Mouse (Mus musculus) hindbrain, postnatal 0 days (tissue): ENCODE measurements around the gene Slc31a1. TPM values are rescaled to one million over a fixed set of nuclear protein-coding genes. Genes with fewer than 3 reads are reported as not detected.

Experiments
- ATAC-seq: fragments of 200-750 bp; cut with Nextera tagmentation; 2 replicates; pipeline ENCODE4 v1.8.0; 2017; ENCODE audit warnings: mild to moderate bottlenecking, moderate TSS enrichment, moderate library complexity
- DNase-seq: peaks from one replicate; pipeline ENCODE4 v3.0.0-alpha.2; 2015; ENCODE audit warnings: low spot score
- H3K27ac ChIP-seq: fragments of 300-500 bp; sonication (generic); 2 replicates; pipeline ENCODE4 v1.5.1; 2014; ENCODE audit warnings: mild to moderate bottlenecking
- H3K27me3 ChIP-seq: fragments of 300-500 bp; sonication (generic); 2 replicates; pipeline ENCODE4 v1.6.1; 2014; ENCODE audit warnings: low read length, mixed read lengths; ENCODE audit not compliant: insufficient read depth
- H3K36me3 ChIP-seq: fragments of 300-500 bp; sonication (generic); 2 replicates; pipeline ENCODE4 v1.6.1; 2014; ENCODE audit warnings: low read length, mixed read lengths; ENCODE audit not compliant: insufficient read depth
- H3K4me1 ChIP-seq: fragments of 300-500 bp; sonication (generic); 2 replicates; pipeline ENCODE4 v1.6.1; 2014; ENCODE audit warnings: antibody characterized with exemption, low read length, mixed read lengths; ENCODE audit not compliant: insufficient read depth
- H3K4me2 ChIP-seq: fragments of 300-500 bp; sonication (generic); 2 replicates; pipeline ENCODE4 v1.6.1; 2014; ENCODE audit warnings: low read depth, mild to moderate bottlenecking, low read length, moderate library complexity, mixed read lengths
- H3K4me3 ChIP-seq: fragments of 300-500 bp; sonication (generic); 2 replicates; pipeline ENCODE4 v1.5.1; 2014; ENCODE audit warnings: low read length
- H3K9ac ChIP-seq: fragments of 300-500 bp; sonication (generic); replicated peaks from 2 replicates; pipeline ENCODE4 v1.6.1; 2014; ENCODE audit warnings: mild to moderate bottlenecking, low read length, moderate library complexity, mixed read lengths
- H3K9me3 ChIP-seq: fragments of 300-500 bp; sonication (generic); 2 replicates; pipeline ENCODE4 v1.6.1; 2016; ENCODE audit warnings: low read length, mixed read lengths
- CTCF ChIP-seq: IDR thresholded peaks from 2 replicates; pipeline ENCODE4 v1.5.1; 2016; ENCODE audit warnings: antibody characterized with exemption, control low read depth, low read depth
- WGBS: fragments of 180-500 bp; shearing (Covaris S2); extraction: QIAGEN DNeasy Blood & Tissue Kit; methylation state at CpG from one replicate; pipeline ENCODE4 v1.1.7; 2014; 5-methylcytosine and 5-hydroxymethylcytosine counted together
- polyA plus RNA-seq: library from polyadenylated mRNA; unstranded; fragments of >200 nt; fragmentation: Nextera tagmentation; extraction: Ambion mirVana; gene quantifications from 2 replicates; pipeline ENCODE4 v1.2.1, GENCODE M21; 2015
- total RNA-seq: library from RNA; depleted of rRNA; stranded (reverse); fragments of >200 nt; gene quantifications from 2 replicates; pipeline ENCODE4 v1.2.3, GENCODE M21; 2014

Gene Slc31a1
- total and polyA plus RNA-seq, 2 experiments from 2014 or later = 20.8 to 46.3 TPM

DNA sequence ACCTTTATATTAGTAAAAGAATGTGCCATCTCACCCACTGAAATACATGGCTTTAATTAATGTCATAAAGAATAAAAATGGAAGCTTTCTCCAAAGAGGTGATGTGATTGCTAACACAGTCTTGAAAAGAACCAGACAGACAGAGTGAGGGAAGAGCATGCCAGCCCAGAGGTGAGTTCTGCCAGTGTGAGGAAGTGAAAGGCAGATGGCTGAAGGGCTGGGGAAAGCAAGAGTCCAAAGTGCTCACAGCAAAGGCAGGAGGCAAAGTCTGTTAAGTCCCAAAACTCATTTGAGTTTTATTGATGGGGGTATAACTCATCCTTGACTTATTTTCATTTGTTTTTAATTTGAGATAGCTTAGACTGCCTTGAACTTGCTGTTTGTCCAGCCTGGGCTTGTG is 70.2 kb downstream of the Slc31a1 start:
- H3K4me3 ChIP-seq = no peak overlapping the region
- ATAC-seq (no peak), DNase-seq (no peak)
- H3K4me2 ChIP-seq = no peak overlapping the region
- H3K9me3 ChIP-seq = no peaks in the 10 kb centered on the region
- H3K36me3 ChIP-seq = no peaks in the 10 kb centered on the region
- no peak for TF ChIP-seq CTCF
- H3K27ac ChIP-seq = no peak overlapping the region
- H3K9ac ChIP-seq = no peak overlapping the region
- no peaks in the 10 kb centered on the region for H3K4me1 ChIP-seq
- no peaks in the 10 kb centered on the region for H3K27me3 ChIP-seq

DNA sequence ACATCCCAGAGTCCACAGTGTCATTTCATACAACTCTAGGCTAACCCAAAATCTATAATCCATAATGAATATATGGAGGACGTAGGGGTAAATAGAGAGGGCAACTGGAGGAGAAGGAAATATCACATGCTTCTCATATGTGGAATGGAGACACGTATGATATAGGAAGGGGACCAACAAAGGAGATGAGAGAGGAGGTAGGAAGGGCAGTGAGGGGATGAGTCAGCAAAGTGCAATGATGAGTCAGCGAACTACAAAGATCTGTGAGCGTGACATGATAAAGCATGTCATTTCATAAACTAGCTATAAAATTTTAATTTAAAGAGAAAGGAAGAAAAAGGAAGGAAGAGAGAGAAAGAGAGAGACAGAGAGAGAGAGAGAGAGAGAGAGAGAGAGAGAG is 71.0 kb downstream of the Slc31a1 start:
- H3K4me2 ChIP-seq = no peak overlapping the region
- no peak for DNase-seq
- no peak for TF ChIP-seq CTCF

DNA sequence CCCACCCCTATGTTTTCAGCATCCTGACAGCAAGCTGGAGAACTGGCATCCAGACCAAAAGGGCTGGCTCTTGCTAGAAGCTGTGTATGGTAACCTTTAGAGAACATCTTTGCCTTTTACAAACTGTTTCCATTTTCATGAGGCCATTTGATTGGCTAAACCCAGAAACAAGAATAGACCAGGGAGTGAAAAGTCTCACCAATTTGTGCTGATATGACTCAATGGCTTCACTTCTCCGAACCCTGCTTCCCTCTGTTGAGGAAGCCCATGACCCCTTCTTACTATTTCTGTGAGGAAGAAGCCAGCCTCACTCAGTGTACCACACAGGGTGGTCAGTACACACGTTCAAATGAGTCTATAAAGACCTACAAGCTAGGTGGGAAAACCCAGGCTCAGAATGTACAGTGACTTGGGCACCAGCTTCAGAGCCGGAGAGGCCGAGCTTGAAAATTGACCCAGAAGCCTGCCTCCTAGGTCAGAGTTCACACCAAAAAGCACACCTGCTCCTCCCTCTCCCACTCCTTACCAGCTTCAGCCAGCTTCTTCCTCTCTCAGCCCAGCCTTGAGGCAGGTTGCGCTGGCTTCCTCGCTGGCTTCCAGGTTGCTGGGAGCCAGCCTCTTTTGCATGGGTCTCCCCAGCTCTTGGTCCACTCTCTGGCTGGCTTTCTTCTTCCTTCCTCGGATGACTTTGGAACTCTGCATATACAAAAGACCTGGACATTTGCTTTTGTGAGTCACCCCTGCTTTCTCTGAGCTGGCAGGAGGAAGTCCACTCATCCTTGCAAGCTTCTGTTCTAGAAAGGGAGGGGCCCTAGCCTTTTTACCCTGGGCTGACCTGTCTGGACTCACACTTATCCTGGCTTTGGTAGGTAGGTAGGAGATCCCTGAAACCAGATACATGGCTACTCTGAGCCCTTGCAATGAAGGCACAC is 73.7 kb downstream of the Slc31a1 start:
- 84% methylated on average over 7 of the region's 7 CpGs for WGBS
- Histone ChIP-seq H3K27ac (no peak overlapping the region), H3K36me3 (no peaks in the 10 kb centered on the region), H3K4me1 (no peaks in the 10 kb centered on the region), H3K27me3 (no peaks in the 10 kb centered on the region), H3K4me3 (no peak overlapping the region), H3K4me2 (no peak overlapping the region), H3K9me3 (no peaks in the 10 kb centered on the region), H3K9ac (no peak overlapping the region)
- TF ChIP-seq CTCF = no peak
- DNase-seq (no peak), ATAC-seq (no peak)

More for the DNA sequence above, 71.0 kb downstream of the Slc31a1 start:
- Histone ChIP-seq H3K9me3 (no peaks in the 10 kb centered on the region), H3K27ac (no peak overlapping the region), H3K9ac (no peak overlapping the region), H3K27me3 (no peaks in the 10 kb centered on the region), H3K36me3 (no peaks in the 10 kb centered on the region), H3K4me1 (no peaks in the 10 kb centered on the region), H3K4me3 (no peak overlapping the region)
- no peak for ATAC-seq
- WGBS = 85% methylated on average over 4 of the region's 4 CpGs

DNA sequence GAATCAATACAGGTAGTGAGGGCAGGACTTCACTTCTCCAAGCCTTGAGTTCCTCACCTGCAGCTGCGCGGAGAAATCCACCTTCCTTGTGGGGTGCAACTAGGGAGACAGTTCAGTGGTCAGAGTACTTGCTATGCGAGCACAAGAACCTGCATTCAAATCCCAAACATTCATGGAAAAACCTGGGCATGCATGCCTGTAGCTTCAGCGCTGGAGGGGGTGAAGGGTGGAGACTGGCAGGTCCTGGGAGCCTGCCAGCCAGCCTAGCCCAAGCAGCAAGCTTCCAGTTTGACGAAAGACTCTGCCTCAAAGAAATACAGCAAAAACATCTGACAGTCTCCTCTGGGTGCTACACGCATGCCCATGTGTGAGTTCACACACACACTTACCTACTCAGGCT is 74.6 kb downstream of the Slc31a1 start, which contains the start of gene Rnf183:
Gene Rnf183 (minus strand): TSS at position 172 of the 400 bp plus-strand sequence.
- Histone ChIP-seq H3K36me3 (no peaks in the 10 kb centered on the region), H3K4me1 (no peaks in the 10 kb centered on the region), H3K4me3 (no peak within 1 kb of the TSS), H3K27me3 (no peaks in the 10 kb centered on the region), H3K9ac (no peak within 1 kb of the TSS), H3K4me2 (no peak within 1 kb of the TSS), H3K9me3 (no peaks in the 10 kb centered on the region), H3K27ac (no peak within 1 kb of the TSS)
- TF ChIP-seq CTCF = no peak
- ATAC-seq = no peak
- WGBS = 84% methylated on average over 6 of the region's 6 CpGs
- DNase-seq = no peak

DNA sequence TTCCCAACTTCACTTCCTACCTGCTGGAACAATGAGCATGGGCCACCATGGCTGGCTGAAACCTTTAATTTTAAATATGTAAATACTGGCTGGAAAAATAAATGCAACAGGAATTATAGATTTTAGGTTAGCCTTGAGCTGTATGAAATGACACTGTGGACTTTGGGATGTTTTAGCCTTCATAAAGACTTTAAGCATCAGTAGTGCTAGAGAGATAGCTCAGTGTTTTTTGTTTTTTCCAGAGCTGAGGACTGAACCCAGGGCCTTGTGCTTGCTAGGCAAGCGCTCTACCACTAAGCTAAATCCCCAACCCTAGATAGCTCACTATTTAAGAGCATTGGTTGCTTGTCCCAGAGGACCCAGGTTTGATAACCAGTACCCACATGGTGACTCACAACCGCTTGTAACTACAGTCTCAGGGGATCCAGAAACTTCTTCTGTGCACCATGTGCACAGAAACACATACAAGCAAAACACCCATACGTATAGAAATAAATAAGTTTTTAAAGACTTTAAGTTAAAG is 76.8 kb downstream of the Slc31a1 start:
- DNase-seq (no peak), ATAC-seq (no peak)
- Histone ChIP-seq H3K4me2 (no peak overlapping the region), H3K9ac (no peak overlapping the region), H3K4me1 (no peaks in the 10 kb centered on the region), H3K36me3 (no peaks in the 10 kb centered on the region), H3K9me3 (no peaks in the 10 kb centered on the region), H3K4me3 (no peak overlapping the region), H3K27me3 (no peaks in the 10 kb centered on the region), H3K27ac (no peak overlapping the region)
- 96% methylated on average over 3 of the region's 3 CpGs for WGBS
- no peak for TF ChIP-seq CTCF

DNA sequence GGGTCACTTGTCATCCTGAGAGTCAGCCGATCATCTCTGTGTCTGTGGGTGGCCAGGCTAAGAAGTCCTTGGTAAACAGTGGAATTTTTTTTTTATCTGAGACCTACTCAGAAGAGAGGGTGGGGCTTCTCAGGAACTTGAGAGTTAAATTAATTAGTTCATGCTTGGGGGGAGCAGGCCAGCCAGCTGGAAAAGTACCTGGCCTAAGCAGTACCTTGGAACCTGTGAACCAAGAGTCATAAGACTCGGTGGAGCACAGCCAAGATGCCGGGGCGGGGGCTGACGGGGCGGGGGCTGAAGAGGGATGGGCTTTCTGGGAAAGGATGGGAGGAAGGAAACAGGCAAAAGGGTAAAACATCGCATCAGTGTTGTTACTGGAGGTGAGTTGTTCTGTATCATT is 77.3 kb downstream of the Slc31a1 start:
- H3K4me3 ChIP-seq = no peak overlapping the region
- H3K27ac ChIP-seq = no peak overlapping the region
- H3K9me3 ChIP-seq = no peaks in the 10 kb centered on the region
- H3K36me3 ChIP-seq = no peaks in the 10 kb centered on the region
- H3K4me2 ChIP-seq = no peak overlapping the region
- DNase-seq (no peak), ATAC-seq (no peak)
- no peak for TF ChIP-seq CTCF
- no peaks in the 10 kb centered on the region for H3K27me3 ChIP-seq
- 84% methylated on average over 7 of the region's 7 CpGs for WGBS
- no peaks in the 10 kb centered on the region for H3K4me1 ChIP-seq
- no peak overlapping the region for H3K9ac ChIP-seq

DNA sequence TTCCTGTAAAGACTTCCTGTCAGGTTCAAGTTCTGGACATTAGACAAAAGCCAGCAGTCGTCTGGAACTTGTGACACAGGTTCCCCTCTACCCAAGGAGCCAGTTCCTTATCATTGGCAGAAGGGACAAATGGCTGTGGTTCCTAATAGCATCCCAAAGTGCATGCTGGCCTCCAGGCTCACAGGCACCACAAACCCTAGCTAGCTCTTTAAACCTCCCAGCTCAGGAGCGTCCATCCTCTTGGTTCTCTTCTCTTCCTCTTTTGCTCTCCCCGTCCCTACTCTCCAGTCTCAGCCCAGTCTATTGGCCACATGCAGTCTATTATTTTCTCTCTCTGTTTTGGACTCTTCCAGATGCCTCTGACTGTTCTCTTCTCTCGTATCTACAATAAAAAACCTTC is 79.3 kb downstream of the Slc31a1 start:
- H3K9me3 ChIP-seq = no peaks in the 10 kb centered on the region
- H3K27ac ChIP-seq = no peak overlapping the region
- WGBS = 67% methylated on average over 4 of the region's 4 CpGs
- no peaks in the 10 kb centered on the region for H3K27me3 ChIP-seq
- H3K4me1 ChIP-seq = no peaks in the 10 kb centered on the region
- H3K4me2 ChIP-seq = no peak overlapping the region
- H3K9ac ChIP-seq = no peak overlapping the region
- ATAC-seq = no peak
- no peak for TF ChIP-seq CTCF
- no peaks in the 10 kb centered on the region for H3K36me3 ChIP-seq
- DNase-seq = no peak
- no peak overlapping the region for H3K4me3 ChIP-seq
